Mouse (Mus musculus) spleen, postnatal 36 days (tissue): ENCODE measurements around the gene Cpt2.

Experiments
- DNase-seq, 2 experiments: peaks; one replicate each; pipeline ENCODE4 v3.0.0; 2022; ENCODE audit warnings: low spot score in 2 of 2, mixed read lengths in 1 of 2

Cpt2 gene

GRCm38 (mm10) chr4:107923145-107923802 is at the start of gene Cpt2:
TSS of gene Cpt2 (minus strand) at chr4:107923610.
- peak; percentile 91 to 95 for DNase-seq

GRCm38 (mm10) chr4:107971162-107971561 is 47.8 kb upstream of the Cpt2 start:
- no peak for DNase-seq

GRCm38 (mm10) chr4:107969781-107970180 is 46.4 kb upstream of the Cpt2 start:
- no peak for DNase-seq

GRCm38 (mm10) chr4:107967966-107968682 is 44.7 kb upstream of the Cpt2 start, which contains the start of gene Slc1a7:
TSS of gene Slc1a7 (plus strand) at chr4:107968332.
- DNase-seq = no peak

GRCm38 (mm10) chr4:107966416-107967109 is 43.2 kb upstream of the Cpt2 start:
- no peak for DNase-seq

- DNase-seq = no peak
These were observed 39.4 kb upstream of the Cpt2 start for GRCm38 (mm10) chr4:107962792-107963191.

- DNase-seq = no peak
These were observed 38.8 kb upstream of the Cpt2 start for GRCm38 (mm10) chr4:107962044-107962732.

GRCm38 (mm10) chr4:107958487-107958886 is 35.1 kb upstream of the Cpt2 start:
- no peak for DNase-seq

GRCm38 (mm10) chr4:107955691-107956090 is 32.3 kb upstream of the Cpt2 start:
- no peak for DNase-seq

GRCm38 (mm10) chr4:107952845-107953244 is 29.4 kb upstream of the Cpt2 start:
- DNase-seq = no peak

- DNase-seq = no peak
These were observed 26.5 kb upstream of the Cpt2 start for GRCm38 (mm10) chr4:107949918-107950317.

- DNase-seq = no peak
These were observed 20.7 kb upstream of the Cpt2 start for GRCm38 (mm10) chr4:107944141-107944540.

GRCm38 (mm10) chr4:107942741-107943140 is 19.3 kb upstream of the Cpt2 start:
- DNase-seq = no peak

- DNase-seq = no peak
These were observed 14.7 kb upstream of the Cpt2 start for GRCm38 (mm10) chr4:107938124-107938523.

GRCm38 (mm10) chr4:107937338-107937737 is 13.9 kb upstream of the Cpt2 start:
- peak; percentile 22 to 28 for DNase-seq

GRCm38 (mm10) chr4:107935254-107935653 is 11.8 kb upstream of the Cpt2 start:
- peak; percentile 29 to 31 for DNase-seq

- DNase-seq = no peak
These were observed 9.8 kb upstream of the Cpt2 start for GRCm38 (mm10) chr4:107933239-107933638.

GRCm38 (mm10) chr4:107931453-107931852 is 8.0 kb upstream of the Cpt2 start:
- no peak for DNase-seq

GRCm38 (mm10) chr4:107928726-107929125 is 5.3 kb upstream of the Cpt2 start:
- no peak for DNase-seq

GRCm38 (mm10) chr4:107928269-107928668 is 4.9 kb upstream of the Cpt2 start:
- no peak for DNase-seq

GRCm38 (mm10) chr4:107923803-107924194 is 389 bp upstream of the Cpt2 start:
- DNase-seq = no peak

- DNase-seq = peak in 1 of 2 experiments; percentile 4
These were observed 1.5 kb downstream of the Cpt2 start for GRCm38 (mm10) chr4:107921952-107922351.
